Mouse (Mus musculus): ENCODE data around the gene Ap5m1. TPM values are rescaled to one million over a fixed set of nuclear protein-coding genes. Genes with fewer than 3 reads are reported as not detected.

Gene Ap5m1
- polyA plus RNA-seq (2012; rRNA removed) = 5.3 and 6.0 TPM in 2 replicates

DNA sequence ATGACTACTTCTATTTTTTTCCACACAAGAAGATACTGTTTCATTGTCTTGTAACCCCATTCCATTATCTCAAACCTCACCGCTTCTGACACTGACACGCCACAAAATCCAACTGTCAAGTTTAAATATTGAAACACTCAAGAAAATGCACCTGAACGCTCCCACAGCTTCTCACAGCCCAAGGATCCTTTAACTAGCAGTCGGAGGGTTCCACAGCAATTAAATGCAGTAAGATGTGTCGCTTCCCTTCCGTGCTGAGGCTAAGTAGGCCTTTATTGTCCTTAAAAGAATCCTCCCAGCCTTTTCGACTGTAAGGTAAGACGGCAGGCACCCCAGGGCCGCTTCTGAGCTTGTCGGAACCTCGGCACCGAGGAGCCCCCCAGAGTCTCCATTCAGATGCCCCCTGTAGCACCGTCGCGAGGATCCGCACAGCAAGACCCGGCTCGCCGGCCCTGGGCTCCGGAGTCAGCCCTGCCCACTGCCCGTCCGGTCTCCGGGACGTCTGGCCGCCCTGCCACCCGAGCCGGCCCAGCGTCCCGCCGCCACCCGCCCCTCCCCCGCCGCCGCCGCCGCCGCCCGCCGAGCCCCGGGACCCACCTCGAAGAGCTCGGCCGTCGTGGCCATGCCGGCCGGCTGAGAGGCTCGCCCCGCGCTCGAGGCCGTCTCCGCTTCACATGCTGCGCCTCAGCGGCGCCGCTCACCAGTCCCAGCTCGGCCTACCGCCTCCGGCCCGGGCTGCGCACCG, at the start of gene Ap5m1:
Ap5m1 (plus strand) TSS at position 569 of the 745 bp plus-strand sequence.

DNA sequence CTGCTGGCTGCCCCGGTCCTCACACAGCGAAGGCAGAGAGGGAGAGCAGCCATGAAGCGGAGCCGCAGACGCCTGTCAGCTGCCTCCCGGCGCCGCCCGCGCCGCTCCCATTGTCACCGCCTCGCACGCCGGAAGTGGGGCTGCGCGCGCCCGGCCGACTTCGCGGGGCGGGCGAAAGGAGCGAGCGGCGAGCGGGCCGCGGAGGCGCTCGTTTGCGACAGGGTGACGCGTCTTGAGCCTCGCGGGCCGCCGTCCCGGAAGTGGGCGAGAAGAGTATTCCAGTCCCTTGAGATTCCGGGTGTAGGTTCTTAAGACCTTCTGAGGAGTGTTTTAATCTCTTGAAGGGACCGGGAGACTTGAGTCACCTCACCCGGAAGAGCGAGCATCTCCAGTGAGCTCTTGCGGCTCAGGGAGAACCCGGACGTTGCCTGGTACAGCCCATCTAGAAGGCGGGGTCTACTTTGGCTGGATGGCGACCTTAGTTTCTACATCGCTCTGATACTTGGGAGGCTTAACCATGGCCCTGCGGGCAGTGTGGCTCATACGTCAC, 452 bp downstream of the Ap5m1 start, which contains the start of gene Exoc5:
Exoc5 (minus strand) TSS at position 380 of the 550 bp plus-strand sequence.

Other genes starting within 250 kb of the Ap5m1 start
- 7.7 and 14.1 TPM in 2 replicates for gene Exoc5, start 556 bp downstream of the Ap5m1 start, polyA plus RNA-seq (2012; rRNA removed)
- gene Naa30, start 106.1 kb downstream of the Ap5m1 start, polyA plus RNA-seq (2012; rRNA removed) = 7.9 and 9.9 TPM in 2 replicates
- gene ccdc198, start 179.4 kb downstream of the Ap5m1 start, polyA plus RNA-seq (2012; rRNA removed) = 0.15 and 0.18 TPM in 2 replicates